8 mouse cellular contexts compared by ENCODE assay signal in the genomic region with DNA sequence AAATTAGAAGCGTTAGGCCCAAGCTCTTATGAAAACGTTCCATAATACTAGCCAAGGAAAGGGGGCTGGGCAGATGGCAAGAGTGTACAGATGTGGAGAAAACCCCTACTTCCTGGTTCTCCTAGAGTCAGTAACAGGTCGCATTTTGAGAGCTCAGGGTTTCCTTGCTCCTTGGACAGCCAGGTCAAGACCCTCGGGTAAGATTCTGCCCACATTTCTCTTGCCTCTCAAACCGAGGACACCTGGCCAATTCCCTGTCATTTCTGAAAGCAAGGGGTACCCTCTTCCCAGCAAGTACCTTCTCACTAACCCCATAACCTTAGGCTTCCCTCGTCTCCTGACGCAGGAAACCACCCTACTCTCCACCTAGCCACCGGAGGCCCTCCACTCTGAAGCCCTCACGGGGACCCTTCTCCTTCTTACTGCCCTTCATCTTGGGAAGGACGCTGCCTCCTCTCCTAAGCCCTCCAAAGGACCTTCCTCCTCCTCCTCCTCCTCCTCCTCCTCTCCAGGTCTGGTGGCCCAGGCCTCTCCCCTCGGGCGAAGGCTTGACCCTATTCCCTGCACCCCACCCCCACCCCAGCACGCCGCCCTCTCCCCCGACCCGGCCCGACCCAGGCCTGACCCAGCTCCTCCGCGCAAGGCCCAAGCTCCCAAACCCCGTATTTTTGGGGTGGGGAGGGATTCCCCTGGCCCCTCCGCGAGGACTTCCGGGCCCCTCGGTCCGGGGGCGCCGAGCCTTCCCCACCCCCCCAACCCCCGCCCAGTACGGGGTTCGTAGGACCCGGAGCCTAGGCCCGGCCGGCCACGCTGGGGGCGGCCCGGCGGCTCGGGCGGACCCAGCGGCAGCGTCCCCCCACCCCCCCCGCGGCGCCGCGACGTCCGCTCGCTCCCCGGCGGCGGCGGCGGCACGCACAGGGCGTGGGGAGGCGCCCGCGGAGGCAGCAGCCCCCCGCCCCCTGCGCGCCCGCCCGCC. TPM values are rescaled to one million over a fixed set of nuclear protein-coding genes. Genes with fewer than 3 reads are reported as not detected.
A peak's percentile ranks its signal among the peaks of the same experiment; 100 is the strongest.
DNase-seq lines count a peak whose midpoint lies in the region; ATAC-seq and TF ChIP-seq lines count a peak whose summit lies in the region.

No protein-coding gene starts in this region.

- TF ChIP-seq CTCF in left cerebral cortex, adult 2 months (IDR thresholded peaks at IDR 0.05) = no peak

- intact Hi-C loops in left cerebral cortex, adult 2 months (cut with DNase I) = loop anchor here (1.0 to 5.0 kb wide), 3 partner anchors 10 to 388 kb away; partner anchors contain the start of genes Srsf4 and Ythdf2

- H3K9me3 ChIP-seq in forebrain, embryonic 16.5 days (ENCODE audit: control insufficient read depth, low read length) = no peaks in the 10 kb centered on the region
- no peaks in the 10 kb centered on the region for H3K9me3 ChIP-seq in hindbrain, embryonic 13.5 days
- H3K9me3 ChIP-seq in liver, embryonic 12.5 days (replicated peaks) = no peaks in the 10 kb centered on the region

- peak overlapping the region; percentile 94 for H3K9ac ChIP-seq in forebrain, embryonic 16.5 days (replicated peaks; ENCODE audit: low read depth, low read length)
- H3K9ac ChIP-seq in hindbrain, embryonic 13.5 days = peak overlapping the region; percentile 95
- H3K9ac ChIP-seq in liver, embryonic 12.5 days = peak overlapping the region; percentile 99

- peak; percentile 26 to 45 for DNase-seq in left cerebral cortex, adult 2 months (ENCODE audit: extremely low spot score in 1 of 2, low spot score in 2 of 2)
- no peak for DNase-seq in left cerebral cortex, adult 11 months (ENCODE audit: low spot score)
- DNase-seq in naive thymus-derived CD4-positive, alpha-beta T cell, adult 2 months (ENCODE audit: low read depth) = peak; percentile 72
- DNase-seq in thymus, postnatal 14 days = peak; percentile 62

- no peaks in the 10 kb centered on the region for H3K27me3 ChIP-seq in forebrain, embryonic 16.5 days (replicated peaks; ENCODE audit: control insufficient read depth, insufficient read depth, low read length)
- H3K27me3 ChIP-seq in hindbrain, embryonic 13.5 days = no peaks in the 10 kb centered on the region
- H3K27me3 ChIP-seq in liver, embryonic 12.5 days (replicated peaks) = no peaks in the 10 kb centered on the region

- WGBS in forebrain, embryonic 16.5 days = 5% methylated on average over 35 of the region's 64 CpGs
- WGBS in hindbrain, embryonic 13.5 days = 3% methylated on average over 26 of the region's 64 CpGs
- WGBS in liver, embryonic 12.5 days (ENCODE audit: insufficient replicate concordance) = 2% methylated on average over 35 of the region's 64 CpGs

- peak overlapping the region; percentile 95 for H3K27ac ChIP-seq in left cerebral cortex, adult 2 months
- peak overlapping the region; percentile 97 for H3K27ac ChIP-seq in brown adipose tissue, adult 24 weeks (replicated peaks; ENCODE audit: low read depth, low read length)
- H3K27ac ChIP-seq in forebrain, embryonic 16.5 days (ENCODE audit: low read length) = peak overlapping the region; percentile 82
- peak overlapping the region; percentile 94 for H3K27ac ChIP-seq in hindbrain, embryonic 13.5 days
- H3K27ac ChIP-seq in liver, embryonic 12.5 days = peak overlapping the region; percentile 94

- no peaks in the 10 kb centered on the region for H3K36me3 ChIP-seq in forebrain, embryonic 16.5 days (ENCODE audit: control insufficient read depth, insufficient read depth)
- no peaks in the 10 kb centered on the region for H3K36me3 ChIP-seq in hindbrain, embryonic 13.5 days
- H3K36me3 ChIP-seq in liver, embryonic 12.5 days = no peaks in the 10 kb centered on the region

- H3K4me3 ChIP-seq in left cerebral cortex, adult 2 months = peak overlapping the region; percentile 65
- H3K4me3 ChIP-seq in brown adipose tissue, adult 24 weeks (ENCODE audit: insufficient read depth, low read depth, low read length) = peak overlapping the region; percentile 98
- peak overlapping the region; percentile 80 for H3K4me3 ChIP-seq in forebrain, embryonic 16.5 days (replicated peaks; ENCODE audit: low read length)
- H3K4me3 ChIP-seq in hindbrain, embryonic 13.5 days = peak overlapping the region; percentile 79
- H3K4me3 ChIP-seq in liver, embryonic 12.5 days = peak overlapping the region; percentile 92

- peaks cover 14% of the 10 kb centered on the region for H3K4me1 ChIP-seq in brown adipose tissue, adult 24 weeks (ENCODE audit: control insufficient read depth, insufficient read depth, insufficient read length, low read length)
- H3K4me1 ChIP-seq in forebrain, embryonic 16.5 days (replicated peaks; ENCODE audit: control insufficient read depth, insufficient read depth, low read length) = peaks cover 19% of the 10 kb centered on the region
- H3K4me1 ChIP-seq in hindbrain, embryonic 13.5 days (replicated peaks) = peaks cover 29% of the 10 kb centered on the region
- peaks cover 54% of the 10 kb centered on the region for H3K4me1 ChIP-seq in liver, embryonic 12.5 days

- ATAC-seq in forebrain, embryonic 16.5 days = peak; percentile 67
- peak; percentile 72 for ATAC-seq in hindbrain, embryonic 13.5 days (ENCODE audit: low FRiP score)
- ATAC-seq in liver, embryonic 12.5 days = peak; percentile 74

- H3K4me2 ChIP-seq in forebrain, embryonic 16.5 days (ENCODE audit: low read length) = peak overlapping the region; percentile 87
- peak overlapping the region; percentile 79 for H3K4me2 ChIP-seq in hindbrain, embryonic 13.5 days
- peak overlapping the region; percentile 91 for H3K4me2 ChIP-seq in liver, embryonic 12.5 days

RNA-seq across cellular contexts. Expression of gene Gmeb1, which starts 0.7 kb away (rescaled TPM):
- total RNA-seq in left cerebral cortex, adult 2 months (2021) = 10 to 100 TPM; 22.1 to 26.1 TPM
- polyA plus RNA-seq in brown adipose tissue, adult 24 weeks (2012; ENCODE audit: insufficient read depth, insufficient read length, missing spikeins) = 2.1 and 5.2 TPM in 2 replicates
- polyA plus RNA-seq in forebrain, embryonic 16.5 days (2015; fragmentation: Nextera tagmentation; extraction: Ambion mirVana) = 44.3 and 55.3 TPM in 2 replicates
- 47.1 and 48.7 TPM in 2 replicates for polyA plus RNA-seq in hindbrain, embryonic 13.5 days (2015; fragmentation: Nextera tagmentation; extraction: Ambion mirVana)
- 19.1 and 19.5 TPM in 2 replicates for polyA plus RNA-seq in liver, embryonic 12.5 days (2016; fragmentation: Nextera tagmentation; extraction: Ambion mirVana)

RNA-seq across cellular contexts. Expression of gene Taf12, which starts 13.5 kb away (rescaled TPM):
- 10 to 100 TPM; 22.1 to 24.4 TPM for total RNA-seq in left cerebral cortex, adult 2 months (2021)
- polyA plus RNA-seq in brown adipose tissue, adult 24 weeks (2012; ENCODE audit: insufficient read depth, insufficient read length, missing spikeins) = 25.0 and 27.8 TPM in 2 replicates
- polyA plus RNA-seq in forebrain, embryonic 16.5 days (2015; fragmentation: Nextera tagmentation; extraction: Ambion mirVana) = 43.5 and 43.8 TPM in 2 replicates
- 44.6 and 49.0 TPM in 2 replicates for polyA plus RNA-seq in hindbrain, embryonic 13.5 days (2015; fragmentation: Nextera tagmentation; extraction: Ambion mirVana)
- polyA plus RNA-seq in liver, embryonic 12.5 days (2016; fragmentation: Nextera tagmentation; extraction: Ambion mirVana) = 61.7 and 61.8 TPM in 2 replicates

RNA-seq across cellular contexts. Expression of gene Rab42, which starts 42.5 kb away (rescaled TPM):
- 1 to 10 TPM; 1.6 to 2.6 TPM for total RNA-seq in left cerebral cortex, adult 2 months (2021)
- polyA plus RNA-seq in brown adipose tissue, adult 24 weeks (2012; ENCODE audit: insufficient read depth, insufficient read length, missing spikeins) = 2.3 TPM in 1 of 2 replicates, not detected in the other
- 0.80 and 1.4 TPM in 2 replicates for polyA plus RNA-seq in forebrain, embryonic 16.5 days (2015; fragmentation: Nextera tagmentation; extraction: Ambion mirVana)
- polyA plus RNA-seq in hindbrain, embryonic 13.5 days (2015; fragmentation: Nextera tagmentation; extraction: Ambion mirVana) = 0.80 and 0.84 TPM in 2 replicates
- polyA plus RNA-seq in liver, embryonic 12.5 days (2016; fragmentation: Nextera tagmentation; extraction: Ambion mirVana) = 0.61 and 1.0 TPM in 2 replicates

RNA-seq across cellular contexts. Expression of gene Ythdf2, which starts 48.6 kb away (rescaled TPM):
- total RNA-seq in left cerebral cortex, adult 2 months (2021) = 10 to 100 TPM; 41.4 to 44.3 TPM
- 22.4 and 24.6 TPM in 2 replicates for polyA plus RNA-seq in brown adipose tissue, adult 24 weeks (2012; ENCODE audit: insufficient read depth, insufficient read length, missing spikeins)
- polyA plus RNA-seq in forebrain, embryonic 16.5 days (2015; fragmentation: Nextera tagmentation; extraction: Ambion mirVana) = 154 and 171 TPM in 2 replicates
- 134 and 137 TPM in 2 replicates for polyA plus RNA-seq in hindbrain, embryonic 13.5 days (2015; fragmentation: Nextera tagmentation; extraction: Ambion mirVana)
- 53.1 TPM in 2 replicates for polyA plus RNA-seq in liver, embryonic 12.5 days (2016; fragmentation: Nextera tagmentation; extraction: Ambion mirVana)
